Mouse (Mus musculus) liver, postnatal 0 days (tissue): ENCODE measurements around the gene Cbwd1.

Source experiments
- CTCF ChIP-seq: sonication (generic); IDR thresholded peaks from 2 replicates; pipeline ENCODE4 v1.5.1; 2016; ENCODE audit warnings: antibody characterized with exemption, low read depth
- EP300 ChIP-seq: IDR thresholded peaks from 2 replicates; pipeline ENCODE4 v1.6.1; 2016; ENCODE audit warnings: antibody characterized with exemption, low read depth, mild to moderate bottlenecking

DNA sequence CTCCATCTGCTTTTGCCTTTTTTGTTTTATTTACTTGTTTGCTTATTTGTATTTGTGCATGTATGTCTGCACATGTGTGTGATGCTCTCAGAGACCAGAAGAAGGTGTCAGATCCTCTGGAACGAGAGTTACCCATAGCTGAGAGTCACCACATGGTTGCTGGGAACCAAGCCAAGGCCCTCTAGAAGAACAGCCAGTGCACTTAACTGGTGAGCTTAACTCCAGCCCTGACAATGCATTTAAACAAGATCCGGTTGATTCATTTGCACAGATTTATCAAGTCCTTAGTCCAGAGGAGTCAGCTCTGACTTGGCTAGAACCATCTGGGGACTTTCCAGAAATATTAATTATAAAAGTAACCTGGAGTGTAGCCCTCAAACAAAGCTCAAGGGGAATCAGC lies 87.5 kb downstream of the Cbwd1 start:
- TF ChIP-seq CTCF: no peak
- no peak for TF ChIP-seq EP300
